Mouse (Mus musculus) midbrain, embryonic 14.5 days (tissue): ENCODE data around the gene 2610028H24Rik. TPM values are rescaled to one million over a fixed set of nuclear protein-coding genes. Genes with fewer than 3 reads are reported as not detected.

Experiments
- ATAC-seq: fragments of 200-750 bp; cut with Nextera tagmentation; 2 replicates; pipeline ENCODE4 v1.8.0; 2017; ENCODE audit warnings: moderate number of reproducible peaks, moderate library complexity; ENCODE audit not compliant: low FRiP score, low TSS enrichment
- DNase-seq: peaks from one replicate; pipeline ENCODE4 v3.0.0-alpha.2; 2015
- H3K27ac ChIP-seq: fragments of 300-500 bp; sonication (generic); replicated peaks from 2 replicates; pipeline ENCODE4 v1.5.1; 2014; ENCODE audit warnings: mild to moderate bottlenecking, low read depth, low read length, moderate library complexity
- H3K27me3 ChIP-seq: fragments of 300-500 bp; sonication (generic); 2 replicates; pipeline ENCODE4 v1.6.1; 2014; ENCODE audit warnings: low read length, control low read depth, mixed read lengths; ENCODE audit not compliant: control insufficient read depth, insufficient read depth
- H3K36me3 ChIP-seq: fragments of 300-500 bp; sonication (generic); 2 replicates; pipeline ENCODE4 v1.6.1; 2014; ENCODE audit warnings: low read length, control low read depth; ENCODE audit not compliant: control insufficient read depth, insufficient read depth
- H3K4me1 ChIP-seq: fragments of 300-500 bp; sonication (generic); 2 replicates; pipeline ENCODE4 v1.6.1; 2014; ENCODE audit warnings: mild to moderate bottlenecking, antibody characterized with exemption, low read length, control low read depth; ENCODE audit not compliant: control insufficient read depth, insufficient read depth
- H3K4me2 ChIP-seq: fragments of 300-500 bp; sonication (generic); 2 replicates; pipeline ENCODE4 v1.6.1; 2014; ENCODE audit warnings: mild to moderate bottlenecking, low read length, moderate library complexity
- H3K4me3 ChIP-seq: fragments of 300-500 bp; sonication (generic); replicated peaks from 2 replicates; pipeline ENCODE4 v1.5.1; 2014; ENCODE audit warnings: low read depth, low read length
- H3K9ac ChIP-seq: fragments of 300-500 bp; sonication (generic); replicated peaks from 2 replicates; pipeline ENCODE4 v1.6.1; 2014; ENCODE audit warnings: mild to moderate bottlenecking, low read length, moderate library complexity
- H3K9me3 ChIP-seq: fragments of 300-500 bp; sonication (generic); 2 replicates; pipeline ENCODE4 v1.6.1; 2016; ENCODE audit warnings: low read length, control low read depth, mixed read lengths; ENCODE audit not compliant: control insufficient read depth
- WGBS: fragments of 180-500 bp; shearing (Covaris S2); extraction: QIAGEN DNeasy Blood & Tissue Kit; methylation state at CpG from one replicate; pipeline ENCODE4 v1.1.7; 2014; 5-methylcytosine and 5-hydroxymethylcytosine counted together
- polyA plus RNA-seq: library from polyadenylated mRNA; unstranded; fragments of >200 nt; fragmentation: Nextera tagmentation; extraction: Ambion mirVana; gene quantifications from 2 replicates; pipeline ENCODE4 v1.2.1, GENCODE M21; 2014

2610028H24Rik gene
- polyA plus RNA-seq = not detected in 2 replicates

GRCm38 (mm10) chr10:76448851-76449250, at the start of gene 2610028H24Rik:
2610028H24Rik (plus strand) TSS chr10:76449081.
- no peaks in the 10 kb centered on the region for H3K36me3 ChIP-seq
- no peak within 1 kb of the TSS for H3K9ac ChIP-seq
- H3K27ac ChIP-seq = no peak within 1 kb of the TSS
- ATAC-seq (no peak), DNase-seq (no peak)
- no peak within 1 kb of the TSS for H3K4me2 ChIP-seq
- no peaks in the 10 kb centered on the region for H3K27me3 ChIP-seq
- no peaks in the 10 kb centered on the region for H3K4me1 ChIP-seq
- 66% methylated on average over 5 of the region's 5 CpGs for WGBS
- no peaks in the 10 kb centered on the region for H3K9me3 ChIP-seq
- H3K4me3 ChIP-seq = no peak within 1 kb of the TSS

- Histone ChIP-seq H3K9me3 (no peaks in the 10 kb centered on the region), H3K36me3 (peaks cover 78% of the 10 kb centered on the region), H3K4me1 (no peaks in the 10 kb centered on the region), H3K27me3 (no peaks in the 10 kb centered on the region), H3K27ac (no peak overlapping the region), H3K4me3 (no peak overlapping the region), H3K4me2 (no peak overlapping the region), H3K9ac (no peak overlapping the region)
- ATAC-seq (no peak), DNase-seq (no peak)
- 77% methylated on average over 10 of the region's 10 CpGs for WGBS
Measured at GRCm38 (mm10) chr10:76408520-76408919, 40.4 kb upstream of the 2610028H24Rik start.

- Histone ChIP-seq H3K4me2 (no peak overlapping the region), H3K27ac (no peak overlapping the region), H3K36me3 (peaks cover 92% of the 10 kb centered on the region), H3K9ac (no peak overlapping the region), H3K9me3 (no peaks in the 10 kb centered on the region), H3K27me3 (no peaks in the 10 kb centered on the region), H3K4me1 (no peaks in the 10 kb centered on the region), H3K4me3 (no peak overlapping the region)
- 83% methylated on average over 12 of the region's 12 CpGs for WGBS
- ATAC-seq = no peak
- no peak for DNase-seq
Measured at GRCm38 (mm10) chr10:76416811-76417210, 32.1 kb upstream of the 2610028H24Rik start.

GRCm38 (mm10) chr10:76425674-76426073, 23.2 kb upstream of the 2610028H24Rik start:
- no peaks in the 10 kb centered on the region for H3K27me3 ChIP-seq
- H3K4me2 ChIP-seq = no peak overlapping the region
- H3K27ac ChIP-seq = no peak overlapping the region
- no peak overlapping the region for H3K9ac ChIP-seq
- WGBS = 97% methylated on average over 7 of the region's 7 CpGs
- DNase-seq (no peak), ATAC-seq (no peak)
- no peaks in the 10 kb centered on the region for H3K9me3 ChIP-seq
- peaks cover 92% of the 10 kb centered on the region for H3K36me3 ChIP-seq
- H3K4me1 ChIP-seq = no peaks in the 10 kb centered on the region
- H3K4me3 ChIP-seq = no peak overlapping the region

- Histone ChIP-seq H3K4me1 (no peaks in the 10 kb centered on the region), H3K9ac (no peak overlapping the region), H3K4me3 (no peak overlapping the region), H3K27ac (no peak overlapping the region), H3K36me3 (peaks cover 85% of the 10 kb centered on the region), H3K9me3 (no peaks in the 10 kb centered on the region), H3K4me2 (no peak overlapping the region), H3K27me3 (no peaks in the 10 kb centered on the region)
- WGBS = 95% methylated on average over 11 of the region's 11 CpGs
- no peak for ATAC-seq
- no peak for DNase-seq
Measured at GRCm38 (mm10) chr10:76433925-76434324, 15.0 kb upstream of the 2610028H24Rik start.

- 96% methylated on average over 9 of the region's 9 CpGs for WGBS
- H3K27ac ChIP-seq = no peak overlapping the region
- peaks cover 41% of the 10 kb centered on the region for H3K36me3 ChIP-seq
- H3K4me3 ChIP-seq = no peak overlapping the region
- peaks cover 12% of the 10 kb centered on the region for H3K4me1 ChIP-seq
- H3K4me2 ChIP-seq = no peak overlapping the region
- H3K27me3 ChIP-seq = no peaks in the 10 kb centered on the region
- ATAC-seq (no peak), DNase-seq (no peak)
- no peak overlapping the region for H3K9ac ChIP-seq
- no peaks in the 10 kb centered on the region for H3K9me3 ChIP-seq
Measured at GRCm38 (mm10) chr10:76439107-76439890, 9.6 kb upstream of the 2610028H24Rik start.

- no peak within 1 kb of the TSS for H3K4me3 ChIP-seq
- WGBS = 96% methylated on average over 17 of the region's 17 CpGs
- peaks cover 12% of the 10 kb centered on the region for H3K4me1 ChIP-seq
- no peak within 1 kb of the TSS for H3K9ac ChIP-seq
- ATAC-seq (no peak), DNase-seq (no peak)
- no peak within 1 kb of the TSS for H3K27ac ChIP-seq
- H3K27me3 ChIP-seq = no peaks in the 10 kb centered on the region
- H3K9me3 ChIP-seq = no peaks in the 10 kb centered on the region
- H3K36me3 ChIP-seq = peaks cover 31% of the 10 kb centered on the region
- H3K4me2 ChIP-seq = peak within 1 kb of the TSS; percentile 71; the same call in 1 of the 2 replicates
Measured at GRCm38 (mm10) chr10:76440281-76440680, 8.6 kb upstream of the 2610028H24Rik start, which contains the start of gene AC141477.1. AC141477.1 (minus strand) TSS chr10:76440444.

GRCm38 (mm10) chr10:76442178-76443088, 6.4 kb upstream of the 2610028H24Rik start, which contains the start of gene Pcnt:
Pcnt (minus strand) TSS chr10:76442786.
- Histone ChIP-seq H3K4me2 (peak within 1 kb of the TSS; percentile 71), H3K36me3 (peaks cover 14% of the 10 kb centered on the region), H3K4me1 (peaks cover 12% of the 10 kb centered on the region), H3K27ac (peak within 1 kb of the TSS; percentile 88), H3K27me3 (no peaks in the 10 kb centered on the region), H3K9ac (peak within 1 kb of the TSS; percentile 69), H3K4me3 (peak within 1 kb of the TSS; percentile 87), H3K9me3 (no peaks in the 10 kb centered on the region)
- WGBS = under 1% methylated on average over 77 of the region's 78 CpGs
- DNase-seq (peak; percentile 99), ATAC-seq (peak; percentile 98)
